Mouse (Mus musculus) small intestine, adult 2 months (tissue): ENCODE measurements at regions not wholly inside any gene's neighbourhood (a gene's known extent, or its start where the extent isn't known, plus 50 kb on each side); places are given as distances from the start of the nearest gene placed in this dataset.

ENCODE experiments used
- CTCF ChIP-seq: fragments of 200-500 bp; IDR thresholded peaks from 2 replicates; pipeline ENCODE4 v1.5.1; 2012; ENCODE audit warnings: low read depth, mild to moderate bottlenecking, control low read depth, inconsistent platforms, low read length, moderate library complexity, mixed read lengths; ENCODE audit not compliant: insufficient replicate concordance, insufficient read length; ENCODE audit errors: extremely low read depth
- POLR2A ChIP-seq: fragments of 200-500 bp; IDR thresholded peaks from 2 replicates; pipeline ENCODE4 v1.6.1; 2012; ENCODE audit warnings: low read depth, mild to moderate bottlenecking, control low read depth, inconsistent platforms, low read length, moderate library complexity

GRCm38 (mm10) chr17:51585263-51585662 lies 247.8 kb downstream of the Satb1 start:
- TF ChIP-seq POLR2A (no peak), CTCF (no peak)
